ENCODE assay signal across 16 mouse cellular contexts in the genomic region with DNA sequence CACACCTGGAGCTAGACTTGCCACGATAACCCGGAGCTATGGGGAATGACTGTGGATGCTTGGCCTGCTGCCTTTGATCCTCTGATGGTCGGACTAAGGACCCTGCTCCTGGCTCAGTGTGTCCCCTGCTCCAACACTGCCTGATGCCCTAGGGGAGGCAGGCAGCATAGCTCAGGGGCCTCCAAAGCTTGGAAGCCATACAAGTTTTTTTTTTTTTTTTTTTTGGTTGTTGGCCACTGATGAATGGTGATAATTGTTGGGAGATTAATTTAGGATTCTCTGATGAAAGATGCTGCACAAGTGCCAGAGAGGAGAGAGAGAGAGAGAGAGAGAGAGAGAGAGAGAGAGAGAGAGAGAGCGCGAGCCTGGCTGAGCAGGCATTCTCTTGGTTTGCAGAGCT.
A peak's percentile ranks its signal among the peaks of the same experiment; 100 is the strongest.
DNase-seq lines count a peak whose midpoint lies in the region; ATAC-seq and TF ChIP-seq lines count a peak whose summit lies in the region.
"Had no signal": no experiment of that assay in that cellular context is flagged by ENCODE, and none has a peak within 500 bp of the region (broad histone marks: within the 10 kb centered on the region; RNA-seq: fewer than 3 reads in every experiment).

No protein-coding gene starts in this region.

- no peaks in the 10 kb centered on the region for H3K36me3 ChIP-seq in forebrain, postnatal 0 days (ENCODE audit: insufficient read depth)
- no peaks in the 10 kb centered on the region for H3K36me3 ChIP-seq in forebrain, embryonic 12.5 days (replicated peaks)
- H3K36me3 ChIP-seq: embryonic facial prominence, embryonic 10.5 days; heart, embryonic 10.5 days; intestine, embryonic 15.5 days had no signal

- no peaks in the 10 kb centered on the region for H3K4me1 ChIP-seq in forebrain, postnatal 0 days (ENCODE audit: insufficient read depth)
- H3K4me1 ChIP-seq in forebrain, embryonic 12.5 days = peaks cover 22% of the 10 kb centered on the region

- no peak for TF ChIP-seq CTCF in forebrain, postnatal 0 days (IDR thresholded peaks at IDR 0.05; ENCODE audit: low read depth)

- no peak overlapping the region for H3K9ac ChIP-seq in forebrain, postnatal 0 days
- H3K9ac ChIP-seq in forebrain, embryonic 12.5 days = no peak overlapping the region
- H3K9ac ChIP-seq: intestine, embryonic 15.5 days had no signal

- 25% methylated on average over 5 of the region's 5 CpGs for WGBS in forebrain, postnatal 0 days
- 52% methylated on average over 5 of the region's 5 CpGs for WGBS in forebrain, embryonic 12.5 days

- peak; percentile 50 for DNase-seq in forebrain, postnatal 0 days
- peak; percentile 22 for DNase-seq in left cerebral cortex, postnatal 4 days
- no peak for DNase-seq in left cerebral cortex, postnatal 36 days (ENCODE audit: low spot score in 2 of 2)
- DNase-seq in Muller cell, postnatal 12 days (ENCODE audit: inconsistent ontology term) = peak; percentile 86
- DNase-seq in frontal cortex, postnatal 14 days (ENCODE audit: low spot score in 2 of 2) = no peak
- DNase-seq: adrenal gland, adult 8-10 months; cerebellum, adult 2 months; gastrocnemius, postnatal 10 days; heart, adult 18-20 months; heart, postnatal 10 days; heart, postnatal 4 days; kidney, adult 18-20 months had no signal

- no peak overlapping the region for H3K4me3 ChIP-seq in forebrain, postnatal 0 days (ENCODE audit: low read depth, low read length)
- no peak overlapping the region for H3K4me3 ChIP-seq in forebrain, embryonic 12.5 days (replicated peaks)
- H3K4me3 ChIP-seq: embryonic facial prominence, embryonic 10.5 days; heart, embryonic 10.5 days; intestine, embryonic 15.5 days had no signal

- H3K4me2 ChIP-seq in forebrain, postnatal 0 days (ENCODE audit: low read depth) = no peak overlapping the region
- no peak overlapping the region for H3K4me2 ChIP-seq in forebrain, embryonic 12.5 days
- H3K4me2 ChIP-seq: intestine, embryonic 15.5 days had no signal

- intact Hi-C loops in left cerebral cortex, postnatal 4 days (cut with DNase I) = loop anchor here (10.0 kb wide), 1 partner anchor 80 kb away; no protein-coding TSS in a partner anchor
- intact Hi-C loops in left cerebral cortex, postnatal 36 days (cut with DNase I) = no loop called here

- peak; percentile 34; the same call in 1 of the 2 replicates for ATAC-seq in forebrain, postnatal 0 days
- no peak for ATAC-seq in forebrain, embryonic 12.5 days (ENCODE audit: low FRiP score)
- ATAC-seq: intestine, embryonic 15.5 days had no signal

- H3K27me3 ChIP-seq in forebrain, postnatal 0 days (ENCODE audit: insufficient read depth, low read length) = no peaks in the 10 kb centered on the region; the same call in 1 of the 2 replicates
- peaks cover 59% of the 10 kb centered on the region for H3K27me3 ChIP-seq in forebrain, embryonic 12.5 days
- H3K27me3 ChIP-seq: intestine, embryonic 15.5 days had no signal

- H3K27ac ChIP-seq in forebrain, postnatal 0 days (ENCODE audit: low read depth, low read length) = no peak overlapping the region
- no peak overlapping the region for H3K27ac ChIP-seq in forebrain, embryonic 12.5 days
- H3K27ac ChIP-seq: embryonic facial prominence, embryonic 10.5 days; intestine, embryonic 15.5 days had no signal

- no peaks in the 10 kb centered on the region for H3K9me3 ChIP-seq in forebrain, postnatal 0 days (ENCODE audit: low read length)
- H3K9me3 ChIP-seq in forebrain, embryonic 12.5 days = no peaks in the 10 kb centered on the region
- H3K9me3 ChIP-seq: embryonic facial prominence, embryonic 10.5 days; heart, embryonic 10.5 days; intestine, embryonic 15.5 days had no signal

Comparison
In these comparisons a context has a peak if more than half of its experiments do, and no peak if none do; other contexts are left out.
1. DNase-seq: peak in forebrain, postnatal 0 days (single experiment), left cerebral cortex, postnatal 4 days (single experiment) and Muller cell, postnatal 12 days (single experiment); none in left cerebral cortex, postnatal 36 days (0 of 2) and frontal cortex, postnatal 14 days (0 of 2).